21 mouse cellular contexts compared by ENCODE assay signal in the genomic region with DNA sequence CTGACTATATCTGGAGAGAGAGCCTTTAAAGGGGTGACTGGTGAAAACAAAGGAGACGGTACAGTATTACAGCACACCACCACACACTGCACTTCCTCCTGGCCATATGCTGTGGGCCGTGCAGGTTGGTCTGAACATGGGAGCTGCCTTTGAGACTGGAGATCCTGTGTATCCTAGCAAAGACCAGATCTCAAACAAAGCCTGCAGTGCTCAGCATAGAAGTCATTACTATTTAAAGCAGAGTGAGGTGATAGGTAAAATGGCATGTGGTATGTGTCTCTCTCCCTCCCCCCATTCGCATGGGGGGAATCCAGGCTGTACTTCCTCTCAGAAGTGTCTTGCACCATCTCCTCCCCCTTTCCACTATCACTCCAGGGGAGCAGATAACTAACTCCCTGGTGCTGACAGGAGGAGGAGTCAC. TPM values are rescaled to one million over a fixed set of nuclear protein-coding genes. Genes with fewer than 3 reads are reported as not detected.
DNase-seq lines count a peak whose midpoint lies in the region; ATAC-seq and TF ChIP-seq lines count a peak whose summit lies in the region.
"Had no signal": no experiment of that assay in that cellular context is flagged by ENCODE, and none has a peak within 500 bp of the region (broad histone marks: within the 10 kb centered on the region; RNA-seq: fewer than 3 reads in every experiment).

No protein-coding gene starts in this region.

- ATAC-seq in heart, embryonic 15.5 days (replicated peaks; ENCODE audit: insufficient number of reproducible peaks, insufficient read depth, low FRiP score, low read depth), result peak; percentile 81
- peak; percentile 61 for ATAC-seq in monocyte, adult 5-6 weeks (replicated peaks; ENCODE audit: insufficient number of reproducible peaks, low FRiP score, low TSS enrichment, poor library complexity, severe bottlenecking)
- ATAC-seq in midbrain, embryonic 11.5 days (ENCODE audit: low FRiP score), result no peak
- ATAC-seq: forebrain, postnatal 0 days had no signal

- H3K4me1 ChIP-seq in heart, embryonic 15.5 days (replicated peaks), result peaks cover 13% of the 10 kb centered on the region
- H3K4me1 ChIP-seq in MEL (ENCODE audit: control insufficient read depth in 1 of 2, insufficient read depth in 2 of 2, low read length in 2 of 2), result peaks cover 0 to 16% of the 10 kb centered on the region in 2 experiments; a peak in 3 of 4 replicates
- no peaks in the 10 kb centered on the region for H3K4me1 ChIP-seq in midbrain, embryonic 11.5 days (ENCODE audit: control insufficient read depth, insufficient read depth, low read length)

- no peak overlapping the region for H3K9ac ChIP-seq in heart, embryonic 15.5 days
- peak overlapping the region; percentile 25 for H3K9ac ChIP-seq in MEL (ENCODE audit: control insufficient read depth, low read depth, low read length, poor library complexity, severe bottlenecking)
- H3K9ac ChIP-seq in midbrain, embryonic 11.5 days (ENCODE audit: low read length), result no peak overlapping the region
- H3K9ac ChIP-seq: embryonic facial prominence, embryonic 15.5 days; forebrain, postnatal 0 days; hindbrain, embryonic 14.5 days; limb, embryonic 12.5 days; liver, embryonic 14.5 days had no signal

- TF ChIP-seq CTCF in MEL (IDR thresholded peaks at IDR 0.05 in 2 of 3, conservative IDR thresholded peaks at IDR 0.05 in 1 of 3; ENCODE audit: control insufficient read depth in 1 of 3, insufficient read depth in 1 of 3, low read depth in 2 of 3, low read length in 3 of 3, poor library complexity in 1 of 3, severe bottlenecking in 1 of 3), result no peak

- TF ChIP-seq EP300 in MEL (IDR thresholded peaks at IDR 0.05; ENCODE audit: low read depth in 1 of 2, low read length in 2 of 2), result peak; percentile 70 to 74

- 25% methylated on average over 3 of the region's 3 CpGs for WGBS in heart, embryonic 15.5 days
- WGBS in midbrain, embryonic 11.5 days, result 85% methylated on average over 3 of the region's 3 CpGs

- peak in 1 of 2 experiments; percentile 63; a peak in 2 of 4 replicates for TF ChIP-seq POLR2A in MEL (IDR thresholded peaks at IDR 0.05; ENCODE audit: control insufficient read depth in 1 of 2, insufficient read depth in 1 of 2, low read depth in 1 of 2, low read length in 2 of 2, poor library complexity in 1 of 2)

- no peaks in the 10 kb centered on the region for H3K27me3 ChIP-seq in heart, embryonic 15.5 days
- no peaks in the 10 kb centered on the region for H3K27me3 ChIP-seq in MEL (ENCODE audit: control insufficient read depth in 1 of 2, insufficient read depth in 2 of 2, low read length in 2 of 2)
- H3K27me3 ChIP-seq in midbrain, embryonic 11.5 days (ENCODE audit: control insufficient read depth, insufficient read depth, low read length), result no peaks in the 10 kb centered on the region
- H3K27me3 ChIP-seq: embryonic facial prominence, embryonic 15.5 days; limb, embryonic 12.5 days had no signal

- no peak overlapping the region for H3K4me2 ChIP-seq in heart, embryonic 15.5 days
- H3K4me2 ChIP-seq in midbrain, embryonic 11.5 days, result no peak overlapping the region
- H3K4me2 ChIP-seq: embryonic facial prominence, embryonic 15.5 days; hindbrain, embryonic 14.5 days; limb, embryonic 12.5 days had no signal

- DNase-seq in heart, adult 11 months, result no peak
- DNase-seq in A20 (ENCODE audit: low read depth, low spot score) (peak; percentile 36), MEL (ENCODE audit: low read depth, low spot score) (peak; percentile 82)
- no peak for DNase-seq in kidney, adult 18-20 months
- DNase-seq in midbrain, embryonic 11.5 days (ENCODE audit: low spot score, missing footprints), result no peak
- DNase-seq: adrenal gland, postnatal 36 days; cerebellum, adult 18-20 months; cerebellum, postnatal 25 days; forebrain, postnatal 0 days; gastrocnemius, postnatal 36 days; kidney, postnatal 36 days; lung, postnatal 10 days; right cerebral cortex, postnatal 4 days had no signal

- no peaks in the 10 kb centered on the region for H3K36me3 ChIP-seq in heart, embryonic 15.5 days
- peaks cover 0 to 6% of the 10 kb centered on the region in 2 experiments; a peak in 2 of 4 replicates for H3K36me3 ChIP-seq in MEL (ENCODE audit: control insufficient read depth in 1 of 2, insufficient read depth in 2 of 2, low read length in 2 of 2)
- no peaks in the 10 kb centered on the region for H3K36me3 ChIP-seq in midbrain, embryonic 11.5 days (ENCODE audit: control insufficient read depth, insufficient read depth, low read length)
- H3K36me3 ChIP-seq: embryonic facial prominence, embryonic 15.5 days; forebrain, embryonic 10.5 days; limb, embryonic 12.5 days had no signal

- no peak overlapping the region for H3K4me3 ChIP-seq in heart, embryonic 15.5 days
- no peak overlapping the region for H3K4me3 ChIP-seq in MEL (ENCODE audit: control insufficient read depth in 1 of 2, insufficient read depth in 1 of 2, low read depth in 2 of 2, low read length in 2 of 2)
- H3K4me3 ChIP-seq in midbrain, embryonic 11.5 days (ENCODE audit: low read depth, low read length), result no peak overlapping the region
- H3K4me3 ChIP-seq: embryonic facial prominence, embryonic 15.5 days; forebrain, embryonic 10.5 days; limb, embryonic 12.5 days; megakaryocyte, embryonic 14.5 days had no signal

- H3K9me3 ChIP-seq in heart, embryonic 15.5 days (replicated peaks), result no peaks in the 10 kb centered on the region; the same call in 1 of the 2 replicates
- no peaks in the 10 kb centered on the region for H3K9me3 ChIP-seq in MEL (replicated peaks; ENCODE audit: insufficient read depth, low read length)
- H3K9me3 ChIP-seq in midbrain, embryonic 11.5 days (ENCODE audit: control insufficient read depth, low read length), result no peaks in the 10 kb centered on the region; the same call in 1 of the 2 replicates

- TF ChIP-seq RAD21 in MEL (IDR thresholded peaks at IDR 0.05; ENCODE audit: low read depth, low read length), result no peak

- no peaks in the 10 kb centered on the region for H3K79me2 ChIP-seq in MEL (ENCODE audit: control insufficient read depth, insufficient read depth, low read length, poor library complexity)

- H3K27ac ChIP-seq in heart, embryonic 15.5 days, result peak overlapping the region; percentile 80
- H3K27ac ChIP-seq in MEL (ENCODE audit: control insufficient read depth, low read depth, low read length), result peak overlapping the region; percentile 41
- H3K27ac ChIP-seq in midbrain, embryonic 11.5 days (ENCODE audit: low read depth, low read length), result no peak overlapping the region
- H3K27ac ChIP-seq: embryonic facial prominence, embryonic 15.5 days; forebrain, embryonic 10.5 days; hindbrain, embryonic 14.5 days; limb, embryonic 12.5 days; liver, embryonic 14.5 days had no signal

TF ChIP-seq in MEL, 35 proteins besides CTCF, POLR2A, EP300 and RAD21 (continues in another document):
- TF ChIP-seq NELFE (IDR thresholded peaks at IDR 0.05; ENCODE audit: low read depth, low read length) (no peak; the same call in 1 of the 2 replicates), SMC3 (IDR thresholded peaks at IDR 0.05; ENCODE audit: low read depth, low read length) (no peak), MYB (IDR thresholded peaks at IDR 0.05; ENCODE audit: low read depth, low read length) (no peak), SIN3A (IDR thresholded peaks at IDR 0.05; ENCODE audit: low read length) (peak; percentile 52; the same call in 1 of the 2 replicates), TCF12 (IDR thresholded peaks at IDR 0.05; ENCODE audit: low read depth, low read length) (peak; percentile 61), TBP (IDR thresholded peaks at IDR 0.05; ENCODE audit: low read depth, low read length) (0 out of 2 replicates have a peak, but pooled peaks have one; percentile 8), RCOR1 (IDR thresholded peaks at IDR 0.05; ENCODE audit: low read depth, low read length) (peak; percentile 37; the same call in 1 of the 2 replicates), POLR2AphosphoS2 (IDR thresholded peaks at IDR 0.05; ENCODE audit: low read length) (no peak), GATA1 (IDR thresholded peaks at IDR 0.05; ENCODE audit: low read depth, low read length) (peak; percentile 87), ZC3H11A (IDR thresholded peaks at IDR 0.05; ENCODE audit: low read depth, low read length) (no peak), ZNF384 (IDR thresholded peaks at IDR 0.05; ENCODE audit: low read depth, low read length) (no peak), USF1 (IDR thresholded peaks at IDR 0.05; ENCODE audit: low read depth, low read length) (no peak), NRF1 (IDR thresholded peaks at IDR 0.05; ENCODE audit: insufficient read depth, low read depth, low read length, poor library complexity, severe bottlenecking) (no peak), GABPA (IDR thresholded peaks at IDR 0.05; ENCODE audit: low read depth, low read length) (no peak), ZKSCAN1 (IDR thresholded peaks at IDR 0.05; ENCODE audit: low read depth, low read length) (no peak), ELF1 (IDR thresholded peaks at IDR 0.05; ENCODE audit: low read depth, low read length) (0 out of 2 replicates have a peak, but pooled peaks have one; percentile 45), MAFK (IDR thresholded peaks at IDR 0.05; ENCODE audit: borderline replicate concordance, low read depth, low read length) (no peak), ETS1 (IDR thresholded peaks at IDR 0.05; ENCODE audit: low read depth, low read length) (peak; percentile 75), MAZ (IDR thresholded peaks at IDR 0.05; ENCODE audit: low read depth, low read length) (no peak), MYC (IDR thresholded peaks at IDR 0.05; ENCODE audit: low read depth, low read length) (peak; percentile 94), TAL1 (IDR thresholded peaks at IDR 0.05; ENCODE audit: low read length) (no peak), HCFC1 (IDR thresholded peaks at IDR 0.05; ENCODE audit: low read depth, low read length) (0 out of 2 replicates have a peak, but pooled peaks have one; percentile 47), USF2 (IDR thresholded peaks at IDR 0.05; ENCODE audit: borderline replicate concordance in 1 of 2, insufficient read depth in 1 of 2, low read depth in 1 of 2, low read length in 2 of 2) (no peak), MEF2A (IDR thresholded peaks at IDR 0.05; ENCODE audit: extremely low read depth, insufficient replicate concordance, low read depth, low read length, poor library complexity, severe bottlenecking) (no peak), MXI1 (IDR thresholded peaks at IDR 0.05; ENCODE audit: low read depth, low read length) (no peak; the same call in 1 of the 2 replicates), E2F4 (IDR thresholded peaks at IDR 0.05; ENCODE audit: borderline replicate concordance, low read depth, low read length) (no peak), CHD2 (IDR thresholded peaks at IDR 0.05; ENCODE audit: low read length) (no peak)

RNA-seq across cellular contexts. Expression of gene Echdc3, which starts 38.3 kb away (rescaled TPM):
- polyA plus RNA-seq in heart, embryonic 15.5 days (2015; fragmentation: Nextera tagmentation; extraction: Ambion mirVana), result 9.2 TPM in 2 replicates
- not detected in 2 replicates for total RNA-seq in MEL (2012; rRNA removed)
- not detected for polyA plus RNA-seq in MEL (2012; ENCODE audit: insufficient read depth in 1 of 2, insufficient read length in 2 of 2, low read depth in 1 of 2, low replicate concordance in 2 of 2, missing spikeins in 1 of 2)
- total RNA-seq in monocyte, adult 5-6 weeks (2017), result 0.19 TPM in 1 of 3 replicates, not detected in the others
- 2.2 and 2.8 TPM in 2 replicates for polyA plus RNA-seq in midbrain, embryonic 11.5 days (2014; fragmentation: Nextera tagmentation; extraction: Ambion mirVana)

Comparison
In these comparisons a context has a peak if more than half of its experiments do, and no peak if none do; other contexts are left out.
1. DNase-seq: peak in A20 (single experiment) and MEL (single experiment); none in heart, adult 11 months (single experiment), kidney, adult 18-20 months (single experiment) and midbrain, embryonic 11.5 days (single experiment).